Mouse (Mus musculus): Measurements from ENCODE around the gene Trim46. TPM values are rescaled to one million over a fixed set of nuclear protein-coding genes. Genes with fewer than 3 reads are reported as not detected.
A peak's percentile ranks its signal among the peaks of the same experiment; 100 is the strongest.

Gene Trim46
- polyA plus RNA-seq, 1 experiment from 2014 or later = 57.7 TPM

GRCm38 (mm10) chr3:89202253-89203141 lies 43.6 kb downstream of the Trim46 start, which contains the start of gene Gba:
Gene Gba, plus strand, starts transcription at chr3:89202928.
- peak within 1 kb of the TSS; percentile 62 for H3K4me3 ChIP-seq
- WGBS = 26% methylated on average over 13 of the region's 13 CpGs
- H3K4me1 ChIP-seq = peaks cover 6% of the 10 kb centered on the region
- peak within 1 kb of the TSS; percentile 70 for H3K27ac ChIP-seq (replicated peaks)
- peak; percentile 89 for ATAC-seq (replicated peaks)
- H3K9ac ChIP-seq (replicated peaks) = peak within 1 kb of the TSS; percentile 59
- H3K4me2 ChIP-seq (replicated peaks) = peak within 1 kb of the TSS; percentile 60
- H3K9me3 ChIP-seq = no peaks in the 10 kb centered on the region
- H3K36me3 ChIP-seq = peaks cover 30% of the 10 kb centered on the region
- no peaks in the 10 kb centered on the region for H3K27me3 ChIP-seq

DNA sequence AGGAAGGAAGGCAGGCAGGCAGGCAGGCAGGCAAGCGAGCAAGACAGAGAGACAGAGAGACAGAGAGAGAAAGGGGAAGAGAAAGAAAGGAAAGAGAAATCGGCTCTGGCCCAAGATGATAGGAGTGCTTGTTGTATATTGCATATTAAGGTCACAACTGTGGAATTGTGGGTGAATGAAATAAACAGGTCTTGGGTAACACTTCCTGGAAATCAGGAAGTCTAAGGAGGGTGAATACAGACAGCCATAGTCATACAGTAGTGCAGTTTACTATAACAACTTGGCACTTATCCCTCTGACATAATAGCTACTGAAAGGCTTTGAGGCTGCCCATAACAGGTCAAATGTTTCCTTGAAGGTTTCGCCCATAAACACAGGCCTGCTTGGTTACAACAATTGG lies 46.3 kb downstream of the Trim46 start:
- no peak overlapping the region for H3K4me2 ChIP-seq (replicated peaks)
- H3K27me3 ChIP-seq = no peaks in the 10 kb centered on the region
- H3K27ac ChIP-seq (replicated peaks) = no peak overlapping the region
- no peak overlapping the region for H3K4me3 ChIP-seq
- peaks cover 17% of the 10 kb centered on the region for H3K4me1 ChIP-seq
- no peak for ATAC-seq (replicated peaks)
- no peaks in the 10 kb centered on the region for H3K9me3 ChIP-seq
- no peak overlapping the region for H3K9ac ChIP-seq (replicated peaks)
- 0 out of 2 replicates have a peak, but pooled peaks cover 7% of the 10 kb centered on the region for H3K36me3 ChIP-seq
- WGBS = 89% methylated on average over 3 of the region's 3 CpGs

- Histone ChIP-seq H3K4me1 (peaks cover 11% of the 10 kb centered on the region), H3K27ac (replicated peaks) (peak overlapping the region; percentile 79), H3K36me3 (no peaks in the 10 kb centered on the region), H3K9me3 (no peaks in the 10 kb centered on the region), H3K4me3 (peak overlapping the region; percentile 40), H3K27me3 (no peaks in the 10 kb centered on the region), H3K9ac (replicated peaks) (peak overlapping the region; percentile 51), H3K4me2 (replicated peaks) (peak overlapping the region; percentile 59)
- WGBS = 7% methylated on average over 33 of the region's 33 CpGs
- ATAC-seq (replicated peaks) = peak; percentile 95
These were observed 49.9 kb downstream of the Trim46 start for GRCm38 (mm10) chr3:89195979-89196877.

GRCm38 (mm10) chr3:89193853-89194252 lies 52.3 kb downstream of the Trim46 start:
- Histone ChIP-seq H3K36me3 (no peaks in the 10 kb centered on the region; the same call in 1 of the 2 replicates), H3K9ac (replicated peaks) (no peak overlapping the region), H3K4me2 (replicated peaks) (no peak overlapping the region), H3K4me1 (peaks cover 11% of the 10 kb centered on the region), H3K9me3 (no peaks in the 10 kb centered on the region), H3K4me3 (no peak overlapping the region), H3K27ac (replicated peaks) (no peak overlapping the region), H3K27me3 (no peaks in the 10 kb centered on the region)
- ATAC-seq (replicated peaks) = no peak
- WGBS = 86% methylated on average over 2 of the region's 2 CpGs

DNA sequence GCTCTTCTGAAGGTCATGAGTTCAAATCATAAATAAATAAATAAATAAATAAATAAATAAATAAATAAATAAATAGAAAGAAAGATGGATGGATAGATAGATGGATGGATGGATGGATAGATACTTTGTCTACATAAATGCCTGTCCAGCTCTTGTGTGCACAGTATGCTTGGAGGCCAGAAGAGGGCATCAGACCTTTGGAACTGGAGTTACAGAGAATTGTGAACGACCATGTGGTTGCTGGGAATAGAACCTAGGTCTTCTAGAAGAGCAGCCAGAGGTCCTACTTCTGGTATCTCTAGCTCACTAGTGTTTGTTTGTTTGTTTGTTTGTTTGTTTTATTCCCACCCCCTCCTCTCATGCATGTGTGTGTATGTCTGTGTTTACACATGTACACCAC lies 52.8 kb downstream of the Trim46 start:
- Histone ChIP-seq H3K27ac (replicated peaks) (no peak overlapping the region), H3K9me3 (no peaks in the 10 kb centered on the region), H3K4me3 (no peak overlapping the region), H3K4me1 (peaks cover 11% of the 10 kb centered on the region), H3K27me3 (no peaks in the 10 kb centered on the region), H3K4me2 (replicated peaks) (no peak overlapping the region), H3K9ac (replicated peaks) (no peak overlapping the region), H3K36me3 (no peaks in the 10 kb centered on the region; the same call in 1 of the 2 replicates)
- ATAC-seq (replicated peaks) = no peak
- WGBS = 66% methylated on average over 1 of the region's 1 CpGs

- 87% methylated on average over 8 of the region's 8 CpGs for WGBS
- Histone ChIP-seq H3K36me3 (peaks cover 2% of the 10 kb centered on the region; the same call in 1 of the 2 replicates), H3K9me3 (no peaks in the 10 kb centered on the region), H3K27ac (replicated peaks) (no peak overlapping the region), H3K4me1 (peaks cover 1% of the 10 kb centered on the region; the same call in 1 of the 2 replicates), H3K4me2 (replicated peaks) (no peak overlapping the region), H3K9ac (replicated peaks) (no peak overlapping the region), H3K27me3 (no peaks in the 10 kb centered on the region; the same call in 1 of the 2 replicates), H3K4me3 (no peak overlapping the region)
- ATAC-seq (replicated peaks) = no peak
These were observed 55.7 kb downstream of the Trim46 start for GRCm38 (mm10) chr3:89190436-89190835.

GRCm38 (mm10) chr3:89188478-89188875 lies 57.6 kb downstream of the Trim46 start:
- H3K27ac ChIP-seq (replicated peaks) = no peak overlapping the region
- no peaks in the 10 kb centered on the region; the same call in 1 of the 2 replicates for H3K27me3 ChIP-seq
- ATAC-seq (replicated peaks) = no peak
- H3K4me1 ChIP-seq = peaks cover 12% of the 10 kb centered on the region
- H3K9me3 ChIP-seq = no peaks in the 10 kb centered on the region
- WGBS = 57% methylated on average over 12 of the region's 12 CpGs
- no peak overlapping the region for H3K4me3 ChIP-seq
- no peak overlapping the region for H3K4me2 ChIP-seq (replicated peaks)
- no peak overlapping the region for H3K9ac ChIP-seq (replicated peaks)
- peaks cover 2% of the 10 kb centered on the region; the same call in 1 of the 2 replicates for H3K36me3 ChIP-seq

- Histone ChIP-seq H3K27me3 (no peaks in the 10 kb centered on the region; the same call in 1 of the 2 replicates), H3K4me1 (peaks cover 18% of the 10 kb centered on the region), H3K36me3 (peaks cover 2% of the 10 kb centered on the region; the same call in 1 of the 2 replicates), H3K4me3 (no peak overlapping the region), H3K27ac (replicated peaks) (no peak overlapping the region), H3K4me2 (replicated peaks) (no peak overlapping the region), H3K9ac (replicated peaks) (no peak overlapping the region), H3K9me3 (no peaks in the 10 kb centered on the region)
- WGBS = 51% methylated on average over 18 of the region's 18 CpGs
- no peak for ATAC-seq (replicated peaks)
These were observed 58.2 kb downstream of the Trim46 start for GRCm38 (mm10) chr3:89187690-89188477.

DNA sequence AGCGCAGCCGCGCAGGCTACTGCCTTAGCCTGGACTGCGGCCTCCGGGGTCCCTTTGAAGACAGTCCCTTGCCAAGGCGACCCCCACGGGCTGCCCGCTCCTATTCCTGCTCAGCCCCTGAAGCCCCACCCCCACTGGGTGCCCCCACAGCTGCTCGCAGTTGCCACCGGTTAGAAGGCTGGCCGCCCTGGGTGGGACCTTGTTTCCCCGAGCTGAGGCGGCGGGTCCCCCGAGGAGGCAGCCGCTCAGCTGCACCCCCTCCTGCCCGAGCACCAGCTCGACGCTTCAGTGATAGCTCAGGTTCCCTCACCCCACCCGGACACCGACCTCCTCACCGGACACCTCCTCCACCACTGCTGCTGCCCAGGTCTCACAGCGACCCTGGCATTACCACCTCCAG lies 58.9 kb downstream of the Trim46 start:
- Histone ChIP-seq H3K4me1 (peaks cover 21% of the 10 kb centered on the region), H3K36me3 (peaks cover 4% of the 10 kb centered on the region; the same call in 1 of the 2 replicates), H3K4me2 (replicated peaks) (no peak overlapping the region), H3K27me3 (no peaks in the 10 kb centered on the region; the same call in 1 of the 2 replicates), H3K9ac (replicated peaks) (no peak overlapping the region), H3K4me3 (no peak overlapping the region), H3K27ac (replicated peaks) (no peak overlapping the region), H3K9me3 (no peaks in the 10 kb centered on the region)
- ATAC-seq (replicated peaks) = no peak
- whole genome bisulfite sequencing = 31% methylated on average over 23 of the region's 23 CpGs

Data from forebrain, embryonic 15.5 days (tissue).